Mouse (Mus musculus) induced T-regulatory cell, adult 2 months (primary cell): ENCODE measurements around the gene Trmt44.

ENCODE experiments used
- DNase-seq: peaks from one replicate; pipeline ENCODE4 v3.0.0-alpha.2; 2012; ENCODE audit warnings: low read depth

Gene Trmt44

GRCm38 (mm10) chr5:35541059-35541790 lies 33.6 kb downstream of the Trmt44 start:
- DNase-seq = no peak

GRCm38 (mm10) chr5:35540555-35540954 lies 34.3 kb downstream of the Trmt44 start:
- DNase-seq = no peak

- DNase-seq = no peak
Measured at GRCm38 (mm10) chr5:35539576-35539975, 35.3 kb downstream of the Trmt44 start.

GRCm38 (mm10) chr5:35538022-35538421 lies 36.8 kb downstream of the Trmt44 start:
- no peak for DNase-seq

- no peak for DNase-seq
Measured at GRCm38 (mm10) chr5:35537474-35537873, 37.4 kb downstream of the Trmt44 start.

- peak; percentile 26 for DNase-seq
Measured at GRCm38 (mm10) chr5:35536271-35536670, 38.6 kb downstream of the Trmt44 start.

- peak; percentile 43 for DNase-seq
Measured at GRCm38 (mm10) chr5:35531586-35531985, 43.3 kb downstream of the Trmt44 start.

GRCm38 (mm10) chr5:35530442-35530841 lies 44.4 kb downstream of the Trmt44 start:
- peak; percentile 57 for DNase-seq

- DNase-seq = no peak
Measured at GRCm38 (mm10) chr5:35525469-35526123, 49.3 kb downstream of the Trmt44 start, which contains the start of gene Cpz. Gene Cpz, minus strand, starts transcription at chr5:35525698.

- no peak for DNase-seq
Measured at GRCm38 (mm10) chr5:35524381-35524780, 50.5 kb downstream of the Trmt44 start.

- peak; percentile 40 for DNase-seq
Measured at GRCm38 (mm10) chr5:35523735-35524134, 51.1 kb downstream of the Trmt44 start.

- DNase-seq = no peak
Measured at GRCm38 (mm10) chr5:35516781-35517180, 58.1 kb downstream of the Trmt44 start.

GRCm38 (mm10) chr5:35510589-35510988 lies 64.3 kb downstream of the Trmt44 start:
- peak; percentile 67 for DNase-seq
